Mouse (Mus musculus) lung, adult 2 months (tissue): ENCODE data around the gene Syt13.

Source experiments
- CTCF ChIP-seq: fragments of 200-500 bp; IDR thresholded peaks from 2 replicates; pipeline ENCODE4 v1.5.1; 2011; ENCODE audit warnings: mild to moderate bottlenecking, low read length, control low read depth; ENCODE audit not compliant: insufficient read depth
- POLR2A ChIP-seq: fragments of 200-500 bp; IDR thresholded peaks from 2 replicates; pipeline ENCODE4 v1.6.1; 2011; ENCODE audit warnings: low read depth, mild to moderate bottlenecking, control low read depth, low read length, borderline replicate concordance; ENCODE audit errors: extremely low read depth

GRCm38 (mm10) chr2:92943406-92943805 is 28.5 kb downstream of the Syt13 start:
- TF ChIP-seq CTCF (no peak), POLR2A (no peak)
